ENCODE assay signal across 16 mouse cellular contexts in the genomic region with DNA sequence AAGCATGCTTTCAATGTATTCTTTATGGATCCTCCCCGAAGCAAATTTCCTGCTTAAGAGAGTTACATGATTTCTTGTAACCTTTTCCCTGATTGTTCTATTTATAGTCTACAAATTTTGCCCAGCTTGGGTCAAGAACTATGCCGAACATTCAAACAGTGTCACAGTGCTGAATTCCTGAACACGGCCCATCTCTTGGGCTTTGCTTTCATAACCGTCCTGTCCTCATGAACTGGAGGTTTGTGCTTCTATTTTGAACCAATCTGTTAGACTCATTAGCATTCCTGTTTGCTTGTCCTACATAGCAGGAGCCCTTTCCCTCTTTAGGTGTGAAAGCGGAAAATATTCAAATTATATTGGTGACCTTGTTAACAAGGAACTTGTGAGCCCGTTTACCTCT.
"Had no signal": no experiment of that assay in that cellular context is flagged by ENCODE, and none has a peak within 500 bp of the region (broad histone marks: within the 10 kb centered on the region; RNA-seq: fewer than 3 reads in every experiment).

No protein-coding gene starts in this region.

- H3K36me3 ChIP-seq: limb, embryonic 15.5 days; liver, embryonic 12.5 days; midbrain, embryonic 10.5 days; neural tube, embryonic 15.5 days had no signal

- ATAC-seq: liver, embryonic 12.5 days had no signal

- H3K27ac ChIP-seq: limb, embryonic 15.5 days; liver, embryonic 12.5 days; midbrain, embryonic 10.5 days; neural tube, embryonic 15.5 days had no signal

- H3K4me2 ChIP-seq: limb, embryonic 15.5 days; liver, embryonic 12.5 days; lung, embryonic 14.5 days; neural tube, embryonic 15.5 days had no signal

- H3K27me3 ChIP-seq: limb, embryonic 15.5 days; liver, embryonic 12.5 days; neural tube, embryonic 15.5 days had no signal

- H3K9me3 ChIP-seq: limb, embryonic 15.5 days; liver, embryonic 12.5 days; midbrain, embryonic 10.5 days; neural tube, embryonic 15.5 days had no signal

- DNase-seq: kidney, postnatal 36 days; layer of hippocampus, adult 9-11 months; layer of hippocampus, postnatal 36 days; lung, embryonic 14.5 days; lung, postnatal 10 days; lung, postnatal 4 days; midbrain, embryonic 14.5 days; right cerebral cortex, postnatal 4 days; spleen, adult 18-20 months; thymus, adult 18-20 months; thymus, postnatal 14 days had no signal

- H3K4me3 ChIP-seq: limb, embryonic 15.5 days; liver, embryonic 12.5 days; midbrain, embryonic 10.5 days; myocyte; neural tube, embryonic 15.5 days had no signal

- H3K4me1 ChIP-seq: limb, embryonic 15.5 days; liver, embryonic 12.5 days; midbrain, embryonic 10.5 days had no signal

- H3K9ac ChIP-seq: limb, embryonic 15.5 days; liver, embryonic 12.5 days; lung, embryonic 14.5 days; neural tube, embryonic 15.5 days had no signal
